ENCODE assay signal across 14 mouse cellular contexts in the genomic region with DNA sequence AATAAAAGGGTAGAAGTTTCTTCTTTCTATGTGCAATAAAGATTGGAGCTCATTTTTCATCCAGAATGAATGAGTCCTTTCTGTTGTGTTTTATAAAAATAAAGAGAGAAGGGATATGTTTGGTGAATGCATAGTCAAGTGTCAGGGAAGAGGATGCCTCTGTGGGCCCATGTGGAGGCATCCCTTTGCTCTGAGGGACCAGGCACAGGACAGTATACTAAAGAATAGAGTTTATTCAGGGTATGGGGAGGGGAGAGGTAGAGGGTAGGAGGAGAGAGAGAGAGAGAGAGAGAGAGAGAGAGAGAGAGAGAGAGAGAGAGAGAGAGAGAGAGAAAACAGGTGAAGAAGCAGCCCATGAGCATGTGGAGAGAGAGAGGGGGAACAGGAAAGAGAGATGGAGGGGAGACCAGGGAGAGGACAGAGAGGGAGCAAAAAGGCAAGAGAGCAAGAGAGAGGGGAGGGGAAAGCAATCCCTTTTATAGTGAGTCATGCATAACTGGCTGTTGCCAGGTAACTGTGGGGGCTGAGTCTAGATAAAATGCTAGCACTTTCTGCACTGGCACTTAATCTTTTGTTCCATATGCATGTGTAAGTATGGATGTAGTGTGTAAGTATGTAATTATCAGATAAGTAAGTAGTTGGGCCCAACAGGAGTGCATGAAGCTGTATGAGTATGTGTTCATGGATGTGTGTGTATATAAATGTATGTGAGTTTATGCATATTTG. TPM values are rescaled to one million over a fixed set of nuclear protein-coding genes. Genes with fewer than 3 reads are reported as not detected.
DNase-seq lines count a peak whose midpoint lies in the region; ATAC-seq and TF ChIP-seq lines count a peak whose summit lies in the region.
"Had no signal": no experiment of that assay in that cellular context is flagged by ENCODE, and none has a peak within 500 bp of the region (broad histone marks: within the 10 kb centered on the region; RNA-seq: fewer than 3 reads in every experiment).

No protein-coding gene starts in this region.

- DNase-seq in neural tube, embryonic 11.5 days (ENCODE audit: low spot score), result no peak
- DNase-seq in neural tube, embryonic 10.5 days (ENCODE audit: extremely low spot score, low spot score), result no peak
- DNase-seq in stomach, postnatal 0 days (ENCODE audit: low spot score), result no peak
- no peak for DNase-seq in cerebellum, postnatal 14 days
- DNase-seq in thymus, postnatal 4 days, result no peak
- no peak for DNase-seq in gastrocnemius, adult 18-20 months (ENCODE audit: low spot score)
- DNase-seq: cerebellum, adult 2 months; thymus, postnatal 36 days had no signal

- H3K9me3 ChIP-seq in neural tube, embryonic 11.5 days (ENCODE audit: control insufficient read depth, low read length), result no peaks in the 10 kb centered on the region
- no peaks in the 10 kb centered on the region for H3K9me3 ChIP-seq in hindbrain, embryonic 12.5 days (replicated peaks)
- no peaks in the 10 kb centered on the region for H3K9me3 ChIP-seq in stomach, postnatal 0 days (ENCODE audit: control insufficient read depth, low read length)
- H3K9me3 ChIP-seq: heart, embryonic 15.5 days had no signal

- no peaks in the 10 kb centered on the region for H3K27me3 ChIP-seq in neural tube, embryonic 11.5 days (ENCODE audit: control insufficient read depth, insufficient read depth, low read length)
- no peaks in the 10 kb centered on the region for H3K27me3 ChIP-seq in hindbrain, embryonic 12.5 days
- H3K27me3 ChIP-seq in stomach, postnatal 0 days (ENCODE audit: control insufficient read depth, insufficient read depth, low read length), result no peaks in the 10 kb centered on the region
- H3K27me3 ChIP-seq: CH12.LX; heart, embryonic 15.5 days had no signal

- peak; percentile 71 for ATAC-seq in neural tube, embryonic 11.5 days (ENCODE audit: insufficient read depth, low FRiP score, low TSS enrichment)
- ATAC-seq in hindbrain, embryonic 12.5 days (ENCODE audit: low FRiP score), result peak; percentile 57
- peak; percentile 88 for ATAC-seq in megakaryocyte-erythroid progenitor cell, adult 5-6 weeks (replicated peaks; ENCODE audit: low FRiP score, low TSS enrichment, poor library complexity, severe bottlenecking)
- ATAC-seq in stomach, postnatal 0 days (ENCODE audit: low FRiP score, low TSS enrichment), result 0 out of 2 replicates have a peak, but pooled peaks have one; percentile 35

- peaks cover 5% of the 10 kb centered on the region; the same call in 1 of the 2 replicates for H3K4me1 ChIP-seq in neural tube, embryonic 11.5 days (ENCODE audit: control insufficient read depth, insufficient read depth, low read length)
- H3K4me1 ChIP-seq in hindbrain, embryonic 12.5 days, result no peaks in the 10 kb centered on the region
- H3K4me1 ChIP-seq in stomach, postnatal 0 days (replicated peaks; ENCODE audit: control insufficient read depth, insufficient read depth), result no peaks in the 10 kb centered on the region

- TF ChIP-seq CTCF in stomach, postnatal 0 days (IDR thresholded peaks at IDR 0.05; ENCODE audit: low read depth), result no peak

- no peaks in the 10 kb centered on the region for H3K36me3 ChIP-seq in neural tube, embryonic 11.5 days (ENCODE audit: control insufficient read depth, insufficient read depth, low read length)
- no peaks in the 10 kb centered on the region for H3K36me3 ChIP-seq in hindbrain, embryonic 12.5 days
- H3K36me3 ChIP-seq in stomach, postnatal 0 days (ENCODE audit: control insufficient read depth, insufficient read depth, low read length), result no peaks in the 10 kb centered on the region
- H3K36me3 ChIP-seq: heart, embryonic 15.5 days had no signal

- H3K4me3 ChIP-seq in neural tube, embryonic 11.5 days (ENCODE audit: low read depth, low read length), result no peak overlapping the region
- no peak overlapping the region for H3K4me3 ChIP-seq in hindbrain, embryonic 12.5 days
- H3K4me3 ChIP-seq in stomach, postnatal 0 days (ENCODE audit: low read depth, low read length), result no peak overlapping the region
- H3K4me3 ChIP-seq: heart, embryonic 15.5 days; layer of hippocampus, adult 2 months had no signal

- no peak for TF ChIP-seq EP300 in stomach, postnatal 0 days (optimal IDR thresholded peaks at IDR 0.05)

- H3K4me2 ChIP-seq in neural tube, embryonic 11.5 days (ENCODE audit: low read depth), result no peak overlapping the region
- H3K4me2 ChIP-seq in hindbrain, embryonic 12.5 days (replicated peaks), result no peak overlapping the region
- H3K4me2 ChIP-seq in stomach, postnatal 0 days (replicated peaks; ENCODE audit: low read depth), result no peak overlapping the region
- H3K4me2 ChIP-seq: heart, embryonic 15.5 days had no signal

- H3K9ac ChIP-seq in neural tube, embryonic 11.5 days (ENCODE audit: low read length), result no peak overlapping the region
- no peak overlapping the region for H3K9ac ChIP-seq in hindbrain, embryonic 12.5 days
- no peak overlapping the region for H3K9ac ChIP-seq in stomach, postnatal 0 days (ENCODE audit: low read length)
- H3K9ac ChIP-seq: heart, embryonic 15.5 days had no signal

- no peak overlapping the region for H3K27ac ChIP-seq in neural tube, embryonic 11.5 days (ENCODE audit: low read depth, low read length)
- no peak overlapping the region for H3K27ac ChIP-seq in hindbrain, embryonic 12.5 days
- no peak overlapping the region for H3K27ac ChIP-seq in stomach, postnatal 0 days (replicated peaks)
- H3K27ac ChIP-seq: heart, embryonic 15.5 days; layer of hippocampus, adult 2 months had no signal

RNA-seq across cellular contexts. Expression of a gene that starts 20.2 kb away (rescaled TPM):
- polyA plus RNA-seq in neural tube, embryonic 11.5 days (2014; fragmentation: Nextera tagmentation; extraction: Ambion mirVana), result not detected in 2 replicates
- polyA plus RNA-seq in hindbrain, embryonic 12.5 days (2016; fragmentation: Nextera tagmentation; extraction: Ambion mirVana), result not detected in 2 replicates
- 0.30 and 1.1 TPM in 2 replicates for total RNA-seq in megakaryocyte-erythroid progenitor cell, adult 5-6 weeks (2014; fragmentation: Nextera tagmentation)
- 0.53 and 5.0 TPM in 2 replicates for total RNA-seq in megakaryocyte-erythroid progenitor cell, adult 5-6 weeks (2017)
- not detected in 2 replicates for polyA plus RNA-seq in stomach, postnatal 0 days (2015; fragmentation: Nextera tagmentation; extraction: Ambion mirVana)
- total RNA-seq in gastrocnemius, adult 18-20 months (2021), result not detected
- total RNA-seq: CH12.LX; layer of hippocampus, adult 2 months had no signal
- polyA plus RNA-seq: cerebellum, adult 2 months; heart, embryonic 15.5 days had no signal

RNA-seq across cellular contexts. Expression of a gene that starts 24.5 kb away (rescaled TPM):
- polyA plus RNA-seq in neural tube, embryonic 11.5 days (2014; fragmentation: Nextera tagmentation; extraction: Ambion mirVana), result 24.3 and 24.6 TPM in 2 replicates
- 105 and 106 TPM in 2 replicates for polyA plus RNA-seq in hindbrain, embryonic 12.5 days (2016; fragmentation: Nextera tagmentation; extraction: Ambion mirVana)
- 43.0 and 58.9 TPM in 2 replicates for total RNA-seq in megakaryocyte-erythroid progenitor cell, adult 5-6 weeks (2014; fragmentation: Nextera tagmentation)
- total RNA-seq in megakaryocyte-erythroid progenitor cell, adult 5-6 weeks (2017), result 68.8 and 97.4 TPM in 2 replicates
- polyA plus RNA-seq in stomach, postnatal 0 days (2015; fragmentation: Nextera tagmentation; extraction: Ambion mirVana), result 45.7 and 46.8 TPM in 2 replicates
- 100 to 1,000 TPM in 1 of 2 experiments, 10 to 100 TPM in 1; 61.3 to 105 TPM for total RNA-seq in gastrocnemius, adult 18-20 months (2021)

RNA-seq across cellular contexts. Expression of a gene that starts 34.1 kb away (rescaled TPM):
- not detected in 2 replicates for polyA plus RNA-seq in neural tube, embryonic 11.5 days (2014; fragmentation: Nextera tagmentation; extraction: Ambion mirVana)
- not detected in 2 replicates for polyA plus RNA-seq in hindbrain, embryonic 12.5 days (2016; fragmentation: Nextera tagmentation; extraction: Ambion mirVana)
- 2.0 TPM in 1 of 2 replicates, not detected in the other for total RNA-seq in megakaryocyte-erythroid progenitor cell, adult 5-6 weeks (2014; fragmentation: Nextera tagmentation)
- total RNA-seq in megakaryocyte-erythroid progenitor cell, adult 5-6 weeks (2017), result 7.4 and 28.4 TPM in 2 replicates
- polyA plus RNA-seq in stomach, postnatal 0 days (2015; fragmentation: Nextera tagmentation; extraction: Ambion mirVana), result 0.27 and 0.53 TPM in 2 replicates
- total RNA-seq in gastrocnemius, adult 18-20 months (2021), result not detected
- total RNA-seq: CH12.LX; layer of hippocampus, adult 2 months had no signal
- polyA plus RNA-seq: cerebellum, adult 2 months had no signal

RNA-seq across cellular contexts. Expression of a gene that starts 45.1 kb away (rescaled TPM):
- polyA plus RNA-seq in neural tube, embryonic 11.5 days (2014; fragmentation: Nextera tagmentation; extraction: Ambion mirVana), result not detected in 2 replicates
- polyA plus RNA-seq in hindbrain, embryonic 12.5 days (2016; fragmentation: Nextera tagmentation; extraction: Ambion mirVana), result not detected in 2 replicates
- total RNA-seq in megakaryocyte-erythroid progenitor cell, adult 5-6 weeks (2014; fragmentation: Nextera tagmentation), result not detected in 2 replicates
- not detected in 2 replicates for total RNA-seq in megakaryocyte-erythroid progenitor cell, adult 5-6 weeks (2017)
- 0.04 and 0.11 TPM in 2 replicates for polyA plus RNA-seq in stomach, postnatal 0 days (2015; fragmentation: Nextera tagmentation; extraction: Ambion mirVana)
- not detected for total RNA-seq in gastrocnemius, adult 18-20 months (2021)
- total RNA-seq: CH12.LX; layer of hippocampus, adult 2 months had no signal
- polyA plus RNA-seq: cerebellum, adult 2 months; heart, embryonic 15.5 days; limb, embryonic 14.5 days had no signal

RNA-seq across cellular contexts. Expression of a gene that starts 50.5 kb away (rescaled TPM):
- not detected in 2 replicates for polyA plus RNA-seq in neural tube, embryonic 11.5 days (2014; fragmentation: Nextera tagmentation; extraction: Ambion mirVana)
- polyA plus RNA-seq in hindbrain, embryonic 12.5 days (2016; fragmentation: Nextera tagmentation; extraction: Ambion mirVana), result 0.07 TPM in 1 of 2 replicates, not detected in the other
- not detected in 2 replicates for total RNA-seq in megakaryocyte-erythroid progenitor cell, adult 5-6 weeks (2014; fragmentation: Nextera tagmentation)
- 0.30 and 4.9 TPM in 2 replicates for total RNA-seq in megakaryocyte-erythroid progenitor cell, adult 5-6 weeks (2017)
- polyA plus RNA-seq in stomach, postnatal 0 days (2015; fragmentation: Nextera tagmentation; extraction: Ambion mirVana), result 0.08 and 0.22 TPM in 2 replicates
- total RNA-seq in gastrocnemius, adult 18-20 months (2021), result under 1 TPM in 1 of 2 experiments, not detected in 1; 0.31 TPM
- total RNA-seq: CH12.LX; layer of hippocampus, adult 2 months had no signal
- polyA plus RNA-seq: cerebellum, adult 2 months had no signal

Comparison
In these comparisons a context has a peak if more than half of its experiments do, and no peak if none do; other contexts are left out.
1. ATAC-seq: peak in every context shown above with its lines; median percentile 88 in megakaryocyte-erythroid progenitor cell, adult 5-6 weeks; 71 in neural tube, embryonic 11.5 days; 57 in hindbrain, embryonic 12.5 days; 35 in stomach, postnatal 0 days.